Mouse (Mus musculus): ENCODE data around the gene Gm14305. TPM values are rescaled to one million over a fixed set of nuclear protein-coding genes. Genes with fewer than 3 reads are reported as not detected.
"Not testable (repeated sequence)": the region's sequence is repeated elsewhere in the genome, so short reads cannot be mapped to it uniquely, and the experiment has no call there.

Gm14305 gene
- total RNA-seq (2021): 10 to 100 TPM; 31.8 to 35.8 TPM
- long read RNA-seq, experiment 1, transcript Gm14305-201 (4 exons, 1,167 nt): major isoform, 15 of 19 reads
- long read RNA-seq, experiment 1, partial matches to known transcripts: 0 of 19 reads
- long read RNA-seq, experiment 1, other reads (novel, unspliced or antisense): 4 of 19 reads
- long read RNA-seq, experiment 2, transcript Gm14305-201 (4 exons, 1,167 nt): major isoform, 22 of 24 reads
- long read RNA-seq, experiment 2, partial matches to known transcripts: 0 of 24 reads
- long read RNA-seq, experiment 2, other reads (novel, unspliced or antisense): 2 of 24 reads

DNA sequence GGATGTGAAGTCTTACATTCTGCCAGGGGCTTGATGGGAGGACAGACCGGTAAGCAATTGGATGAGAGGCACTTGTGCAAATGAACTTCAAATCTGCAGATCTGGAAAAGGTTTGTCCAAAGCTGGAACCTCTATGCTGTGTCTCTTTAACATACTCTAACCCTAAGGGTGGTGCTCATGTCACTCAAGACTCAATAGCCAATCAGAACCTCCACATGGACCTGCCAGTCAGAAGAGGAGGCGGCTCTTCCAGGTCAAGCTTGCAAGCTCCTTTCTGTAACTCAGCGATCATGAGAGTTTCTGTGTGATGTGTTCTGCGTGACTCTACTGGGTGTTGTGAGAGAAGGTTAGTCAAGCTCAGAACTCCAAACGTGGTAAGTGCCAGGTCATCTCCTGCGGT is at the start of gene Gm14305:
Gm14305 (plus strand) TSS at position 278 of the 400 bp plus-strand sequence.
- DNase-seq (ENCODE audit: low spot score in 2 of 2): peak; percentile 8 to 17
- peak within 1 kb of the TSS; percentile 57 for H3K4me3 ChIP-seq
- not testable (repeated sequence) for H3K27ac ChIP-seq

DNA sequence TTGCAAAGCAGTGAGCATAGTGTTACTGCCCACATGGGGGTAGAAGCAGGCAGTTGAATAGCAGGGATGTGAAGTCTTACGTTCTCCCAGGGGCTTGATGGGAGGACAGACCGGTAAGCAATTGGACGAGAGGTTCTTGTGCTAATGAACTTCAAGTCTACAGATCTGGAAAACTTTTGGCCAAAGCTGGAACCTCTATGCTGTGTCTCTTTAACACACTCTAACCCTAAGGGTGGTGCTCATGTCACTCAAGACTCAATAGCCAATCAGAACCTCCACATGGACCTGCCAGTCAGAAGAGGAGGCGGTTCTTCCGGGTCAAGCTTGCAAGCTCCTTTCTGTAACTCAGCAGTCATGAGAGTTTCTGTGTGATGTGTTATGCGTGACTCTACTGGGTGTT is 37.9 kb upstream of the Gm14305 start, which contains the start of gene Zfp973:
Zfp973 (plus strand) TSS at position 301 of the 400 bp plus-strand sequence.
- not testable (repeated sequence) for H3K27ac ChIP-seq; DNase-seq (ENCODE audit: low spot score in 2 of 2); H3K4me3 ChIP-seq

Other genes with a start within 250 kb of the Gm14305 start
- not detected for gene Gm14434, start 221.5 kb upstream of the Gm14305 start, total RNA-seq (2021)
- gene Zfp967, start 187.3 kb upstream of the Gm14305 start, total RNA-seq (2021): not detected
- gene Gm14308, start 72.0 kb upstream of the Gm14305 start, total RNA-seq (2021): 1 to 10 TPM; 2.2 to 7.6 TPM
- 10 to 100 TPM; 14.3 to 15.0 TPM for gene Zfp973, start 37.8 kb upstream of the Gm14305 start, total RNA-seq (2021)
- gene Gm14295, start 90.3 kb downstream of the Gm14305 start, total RNA-seq (2021): 10 to 100 TPM; 13.9 to 16.4 TPM
- not detected for gene Gm14408, start 122.8 kb downstream of the Gm14305 start, total RNA-seq (2021)
- gene Gm14296, start 219.5 kb downstream of the Gm14305 start, total RNA-seq (2021): 10 to 100 TPM; 17.8 to 18.3 TPM